Mouse (Mus musculus): Measurements from ENCODE around the gene Dglucy.

GRCm38 (mm10) chr12:100936116-100936515, 157.3 kb downstream of the Dglucy start:
- peak; percentile 84 for TF ChIP-seq CTCF (IDR thresholded peaks at IDR 0.05; ENCODE audit: low read depth, low read length)
- TF ChIP-seq EP300 (IDR thresholded peaks at IDR 0.05; ENCODE audit: insufficient read depth, low read depth, low read length): no peak
- no peak for TF ChIP-seq POLR2A (IDR thresholded peaks at IDR 0.05; ENCODE audit: insufficient read depth, low read length)

All from ES-Bruce4 (cell line).